8 mouse cellular contexts compared by ENCODE assay signal in genomic region chr11:53525461-53525860, GRCm38 (mm10). TPM values are rescaled to one million over a fixed set of nuclear protein-coding genes. Genes with fewer than 3 reads are reported as not detected.
A peak's percentile ranks its signal among the peaks of the same experiment; 100 is the strongest.
DNase-seq lines count a peak whose midpoint lies in the region; ATAC-seq lines count a peak whose summit lies in the region.
"Had no signal": no experiment of that assay in that cellular context is flagged by ENCODE, and none has a peak within 500 bp of the region (broad histone marks: within the 10 kb centered on the region; RNA-seq: fewer than 3 reads in every experiment).

No protein-coding gene starts in this region.

- H3K27me3 ChIP-seq in liver, embryonic 13.5 days = no peaks in the 10 kb centered on the region
- no peaks in the 10 kb centered on the region for H3K27me3 ChIP-seq in liver, embryonic 12.5 days (replicated peaks)

- H3K9ac ChIP-seq in liver, embryonic 13.5 days = 0 out of 2 replicates have a peak overlapping the region, but pooled peaks have one; percentile 28
- no peak overlapping the region for H3K9ac ChIP-seq in liver, embryonic 12.5 days
- H3K9ac ChIP-seq: liver, embryonic 14.5 days had no signal

- peaks cover 97% of the 10 kb centered on the region for H3K4me1 ChIP-seq in liver, embryonic 13.5 days (replicated peaks)
- peaks cover 98% of the 10 kb centered on the region for H3K4me1 ChIP-seq in liver, embryonic 12.5 days

- no peak overlapping the region for H3K4me2 ChIP-seq in liver, embryonic 13.5 days
- no peak overlapping the region for H3K4me2 ChIP-seq in liver, embryonic 12.5 days

- H3K36me3 ChIP-seq in liver, embryonic 13.5 days = peaks cover 19% of the 10 kb centered on the region
- H3K36me3 ChIP-seq in liver, embryonic 12.5 days = peaks cover 39% of the 10 kb centered on the region

- no peak for ATAC-seq in liver, embryonic 13.5 days (ENCODE audit: low read depth)
- no peak for ATAC-seq in liver, embryonic 12.5 days
- ATAC-seq in megakaryocyte progenitor cell, adult 5-6 weeks (replicated peaks; ENCODE audit: poor library complexity) = no peak
- no peak for ATAC-seq in megakaryocyte, adult 5-6 weeks (ENCODE audit: poor library complexity, severe bottlenecking)

- H3K4me3 ChIP-seq in liver, embryonic 13.5 days (replicated peaks) = no peak overlapping the region
- H3K4me3 ChIP-seq in liver, embryonic 12.5 days = no peak overlapping the region

- DNase-seq in liver, embryonic 13.5 days = no peak
- DNase-seq in embryo, embryonic 9.5 days (ENCODE audit: extremely low spot score) = peak; percentile 63
- DNase-seq in heart, postnatal 14 days = peak; percentile 36 to 52
- DNase-seq in lung, postnatal 36 days = peak; percentile 81

- intact Hi-C loops in heart, postnatal 14 days (cut with DNase I) = no loop called here

- WGBS in liver, embryonic 13.5 days (ENCODE audit: insufficient replicate concordance) = 75% methylated on average over 4 of the region's 4 CpGs
- WGBS in liver, embryonic 12.5 days (ENCODE audit: insufficient replicate concordance) = 82% methylated on average over 4 of the region's 4 CpGs

- H3K9me3 ChIP-seq in liver, embryonic 13.5 days (replicated peaks) = no peaks in the 10 kb centered on the region
- no peaks in the 10 kb centered on the region for H3K9me3 ChIP-seq in liver, embryonic 12.5 days (replicated peaks)

- no peak overlapping the region for H3K27ac ChIP-seq in liver, embryonic 13.5 days
- H3K27ac ChIP-seq in liver, embryonic 12.5 days = no peak overlapping the region
- H3K27ac ChIP-seq: liver, embryonic 14.5 days had no signal

RNA-seq across cellular contexts. Expression of gene Sept8, which starts 6.4 kb away (rescaled TPM):
- polyA plus RNA-seq in liver, embryonic 13.5 days (2015; fragmentation: Nextera tagmentation; extraction: Ambion mirVana) = 21.9 and 26.6 TPM in 2 replicates
- 33.5 and 34.3 TPM in 2 replicates for polyA plus RNA-seq in liver, embryonic 12.5 days (2016; fragmentation: Nextera tagmentation; extraction: Ambion mirVana)
- total RNA-seq in heart, postnatal 14 days (2021) = 10 to 100 TPM; 42.1 TPM
- total RNA-seq in megakaryocyte progenitor cell, adult 5-6 weeks (2015) = 15.5 and 27.3 TPM in 2 replicates
- total RNA-seq in megakaryocyte progenitor cell, adult 5-6 weeks (2017) = 11.0 and 24.6 TPM in 2 replicates
- 9.0 and 9.5 TPM in 2 replicates for total RNA-seq in megakaryocyte, adult 5-6 weeks (2015)
- 6.1 and 10.1 TPM in 2 replicates for total RNA-seq in megakaryocyte, adult 5-6 weeks (2017)

RNA-seq across cellular contexts. Expression of gene Kif3a, which starts 41.7 kb away (rescaled TPM):
- 13.3 and 13.8 TPM in 2 replicates for polyA plus RNA-seq in liver, embryonic 13.5 days (2015; fragmentation: Nextera tagmentation; extraction: Ambion mirVana)
- polyA plus RNA-seq in liver, embryonic 12.5 days (2016; fragmentation: Nextera tagmentation; extraction: Ambion mirVana) = 13.7 and 14.5 TPM in 2 replicates
- 1 to 10 TPM; 9.6 to 9.9 TPM for total RNA-seq in heart, postnatal 14 days (2021)
- 3.9 TPM in 2 replicates for total RNA-seq in megakaryocyte progenitor cell, adult 5-6 weeks (2015)
- total RNA-seq in megakaryocyte progenitor cell, adult 5-6 weeks (2017) = 6.2 and 9.1 TPM in 2 replicates
- 2.5 and 4.1 TPM in 2 replicates for total RNA-seq in megakaryocyte, adult 5-6 weeks (2015)
- total RNA-seq in megakaryocyte, adult 5-6 weeks (2017) = 3.3 and 5.0 TPM in 2 replicates

RNA-seq across cellular contexts. Expression of gene Sowaha, which starts 45.4 kb away (rescaled TPM):
- polyA plus RNA-seq in liver, embryonic 13.5 days (2015; fragmentation: Nextera tagmentation; extraction: Ambion mirVana) = 11.0 and 13.2 TPM in 2 replicates
- polyA plus RNA-seq in liver, embryonic 12.5 days (2016; fragmentation: Nextera tagmentation; extraction: Ambion mirVana) = 9.8 and 10.1 TPM in 2 replicates
- total RNA-seq in heart, postnatal 14 days (2021) = under 1 TPM; 0.07 TPM
- 0.73 and 0.79 TPM in 2 replicates for total RNA-seq in megakaryocyte progenitor cell, adult 5-6 weeks (2015)
- total RNA-seq in megakaryocyte progenitor cell, adult 5-6 weeks (2017) = 0.29 and 0.91 TPM in 2 replicates
- not detected in 2 replicates for total RNA-seq in megakaryocyte, adult 5-6 weeks (2015)
- not detected in 2 replicates for total RNA-seq in megakaryocyte, adult 5-6 weeks (2017)

RNA-seq across cellular contexts. Expression of gene Gm9945, which starts 45.5 kb away (rescaled TPM):
- 0.53 and 0.59 TPM in 2 replicates for polyA plus RNA-seq in liver, embryonic 13.5 days (2015; fragmentation: Nextera tagmentation; extraction: Ambion mirVana)
- 0.14 and 0.48 TPM in 2 replicates for polyA plus RNA-seq in liver, embryonic 12.5 days (2016; fragmentation: Nextera tagmentation; extraction: Ambion mirVana)
- not detected for total RNA-seq in heart, postnatal 14 days (2021)
- not detected in 2 replicates for total RNA-seq in megakaryocyte progenitor cell, adult 5-6 weeks (2015)
- total RNA-seq in megakaryocyte progenitor cell, adult 5-6 weeks (2017) = not detected in 2 replicates
- not detected in 2 replicates for total RNA-seq in megakaryocyte, adult 5-6 weeks (2015)
- total RNA-seq in megakaryocyte, adult 5-6 weeks (2017) = not detected in 2 replicates

RNA-seq across cellular contexts. Expression of gene Gm9837, which starts 55.2 kb away (rescaled TPM):
- not detected in 2 replicates for polyA plus RNA-seq in liver, embryonic 13.5 days (2015; fragmentation: Nextera tagmentation; extraction: Ambion mirVana)
- polyA plus RNA-seq in liver, embryonic 12.5 days (2016; fragmentation: Nextera tagmentation; extraction: Ambion mirVana) = not detected in 2 replicates
- not detected for total RNA-seq in heart, postnatal 14 days (2021)
- not detected in 2 replicates for total RNA-seq in megakaryocyte progenitor cell, adult 5-6 weeks (2015)
- total RNA-seq in megakaryocyte progenitor cell, adult 5-6 weeks (2017) = not detected in 2 replicates
- total RNA-seq in megakaryocyte, adult 5-6 weeks (2015) = not detected in 2 replicates
- total RNA-seq in megakaryocyte, adult 5-6 weeks (2017) = not detected in 2 replicates
- polyA plus RNA-seq: liver, embryonic 14.5 days had no signal
